Mouse (Mus musculus) kidney, embryonic 15.5 days (tissue): ENCODE measurements around the gene Zswim1. TPM values are rescaled to one million over a fixed set of nuclear protein-coding genes. Genes with fewer than 3 reads are reported as not detected.
A peak's percentile ranks its signal among the peaks of the same experiment; 100 is the strongest.
"Not testable (repeated sequence)": the region's sequence is repeated elsewhere in the genome, so short reads cannot be mapped to it uniquely, and the experiment has no call there.

ENCODE experiments used
- ATAC-seq: fragments of 200-750 bp; cut with Nextera tagmentation; replicated peaks from 2 replicates; pipeline ENCODE4 v1.8.0; 2017; ENCODE audit warnings: moderate TSS enrichment; ENCODE audit not compliant: low FRiP score
- H3K27ac ChIP-seq: fragments of 300-500 bp; sonication (generic); 2 replicates; pipeline ENCODE4 v1.5.1; 2015; ENCODE audit warnings: mild to moderate bottlenecking, inconsistent platforms
- H3K27me3 ChIP-seq: fragments of 300-500 bp; sonication (generic); 2 replicates; pipeline ENCODE4 v1.6.1; 2015; ENCODE audit warnings: inconsistent platforms
- H3K36me3 ChIP-seq: fragments of 300-500 bp; sonication (generic); 2 replicates; pipeline ENCODE4 v1.6.1; 2015; ENCODE audit warnings: inconsistent platforms
- H3K4me1 ChIP-seq: fragments of 300-500 bp; sonication (generic); 2 replicates; pipeline ENCODE4 v1.6.1; 2015; ENCODE audit warnings: inconsistent platforms
- H3K4me2 ChIP-seq: fragments of 300-500 bp; sonication (generic); 2 replicates; pipeline ENCODE4 v1.6.1; 2015; ENCODE audit warnings: moderate library complexity, mild to moderate bottlenecking, inconsistent platforms
- H3K4me3 ChIP-seq: fragments of 300-500 bp; sonication (generic); replicated peaks from 2 replicates; pipeline ENCODE4 v1.5.1; 2015; ENCODE audit warnings: mild to moderate bottlenecking, inconsistent platforms
- H3K9ac ChIP-seq: fragments of 300-500 bp; sonication (generic); 2 replicates; pipeline ENCODE4 v1.6.1; 2015; ENCODE audit warnings: mild to moderate bottlenecking, inconsistent platforms
- H3K9me3 ChIP-seq: fragments of 300-500 bp; sonication (generic); replicated peaks from 2 replicates; pipeline ENCODE4 v1.6.1; 2016; ENCODE audit warnings: inconsistent platforms
- WGBS: fragments of 180-500 bp; shearing (Covaris S2); methylation state at CpG from one replicate; pipeline ENCODE4 v1.1.7; 2015; ENCODE audit warnings: mixed read lengths; 5-methylcytosine and 5-hydroxymethylcytosine counted together
- polyA plus RNA-seq: library from polyadenylated mRNA; unstranded; fragments of >200 nt; fragmentation: Nextera tagmentation; extraction: Ambion mirVana; gene quantifications from 2 replicates; pipeline ENCODE4 v1.2.1, GENCODE M21; 2015

The Zswim1 gene
- polyA plus RNA-seq, 1 experiment from 2014 or later, result 19.8 TPM

DNA sequence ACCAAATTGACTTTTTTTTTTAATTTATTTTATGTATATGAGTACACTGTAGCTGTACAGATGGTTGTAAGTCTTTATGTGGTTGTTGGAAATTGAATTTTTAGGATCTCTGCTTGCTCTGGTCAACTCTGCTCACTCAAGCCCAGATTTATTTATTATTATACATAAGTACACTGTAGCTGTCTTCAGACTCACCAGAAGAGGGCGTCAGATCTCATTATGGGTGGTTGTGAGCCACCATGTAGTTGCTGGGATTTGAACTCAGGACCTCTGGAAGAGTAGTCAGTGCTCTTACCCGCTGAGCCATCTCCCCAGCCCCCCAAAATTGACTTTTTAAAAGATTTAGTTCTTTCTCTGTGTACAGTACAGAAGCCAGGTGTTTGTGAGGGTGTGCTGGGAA is 53.2 kb downstream of the Zswim1 start:
- H3K9ac ChIP-seq, H3K27me3 ChIP-seq, ATAC-seq, H3K9me3 ChIP-seq, H3K36me3 ChIP-seq, H3K4me3 ChIP-seq, H3K4me2 ChIP-seq: not testable (repeated sequence)
- peaks cover 30% of the 10 kb centered on the region for H3K4me1 ChIP-seq
- 56% methylated on average over 2 of the region's 2 CpGs for WGBS
- 0 out of 2 replicates have a peak overlapping the region, but pooled peaks have one; percentile 92 for H3K27ac ChIP-seq

Other genes with a start within 250 kb of the Zswim1 start
- gene Spint3, start 249.2 kb upstream of the Zswim1 start, polyA plus RNA-seq, result not detected in 2 replicates
- 0.34 TPM in 1 of 2 replicates, not detected in the other for gene Wfdc6a, start 237.2 kb upstream of the Zswim1 start, polyA plus RNA-seq
- gene Eppin, start 229.1 kb upstream of the Zswim1 start, polyA plus RNA-seq, result not detected in 2 replicates
- gene Wfdc6b, start 209.2 kb upstream of the Zswim1 start, polyA plus RNA-seq, result not detected in 2 replicates
- not detected in 2 replicates for gene Wfdc8, start 209.1 kb upstream of the Zswim1 start, polyA plus RNA-seq
- not detected in 2 replicates for gene Wfdc16, start 183.9 kb upstream of the Zswim1 start, polyA plus RNA-seq
- gene Wfdc10, start 166.6 kb upstream of the Zswim1 start, polyA plus RNA-seq, result 0.41 TPM in 1 of 2 replicates, not detected in the other
- not detected in 2 replicates for gene Wfdc9, start 166.1 kb upstream of the Zswim1 start, polyA plus RNA-seq
- gene Wfdc11, start 148.6 kb upstream of the Zswim1 start, polyA plus RNA-seq, result not detected in 2 replicates
- 0.43 and 0.57 TPM in 2 replicates for gene Wfdc13, start 137.6 kb upstream of the Zswim1 start, polyA plus RNA-seq
- gene Spint4, start 124.2 kb upstream of the Zswim1 start, polyA plus RNA-seq, result 0.65 and 0.76 TPM in 2 replicates
- gene Spint5, start 107.4 kb upstream of the Zswim1 start, polyA plus RNA-seq, result not detected in 2 replicates
- 1.2 and 1.3 TPM in 2 replicates for gene Wfdc3, start 76.8 kb upstream of the Zswim1 start, polyA plus RNA-seq
- 74.6 and 75.1 TPM in 2 replicates for gene Dnttip1, start 76.7 kb upstream of the Zswim1 start, polyA plus RNA-seq
- 517 and 530 TPM in 2 replicates for gene Ube2c, start 52.8 kb upstream of the Zswim1 start, polyA plus RNA-seq
- gene Tnnc2, start 42.7 kb upstream of the Zswim1 start, polyA plus RNA-seq, result 40.1 and 87.2 TPM in 2 replicates
- gene Snx21, start 36.9 kb upstream of the Zswim1 start, polyA plus RNA-seq, result 21.5 and 24.0 TPM in 2 replicates
- 20.8 and 21.2 TPM in 2 replicates for gene Acot8, start 17.8 kb upstream of the Zswim1 start, polyA plus RNA-seq
- gene Zswim3, start 17.6 kb upstream of the Zswim1 start, polyA plus RNA-seq, result 9.0 and 9.2 TPM in 2 replicates
- 0.21 TPM in 1 of 2 replicates, not detected in the other for gene Spata25, start 5.9 kb downstream of the Zswim1 start, polyA plus RNA-seq
- gene Ctsa, start 10.2 kb downstream of the Zswim1 start, polyA plus RNA-seq, result 160 and 170 TPM in 2 replicates
- gene Neurl2, start 10.8 kb downstream of the Zswim1 start, polyA plus RNA-seq, result 7.0 and 8.9 TPM in 2 replicates
- 35.6 and 38.7 TPM in 2 replicates for gene Pltp, start 35.0 kb downstream of the Zswim1 start, polyA plus RNA-seq
- gene Pcif1, start 56.6 kb downstream of the Zswim1 start, polyA plus RNA-seq, result 73.1 and 81.1 TPM in 2 replicates
- 12.1 and 14.4 TPM in 2 replicates for gene Zfp335, start 89.1 kb downstream of the Zswim1 start, polyA plus RNA-seq
- 2.6 and 41.3 TPM in 2 replicates for gene Mmp9, start 118.1 kb downstream of the Zswim1 start, polyA plus RNA-seq
- gene Slc12a5, start 138.1 kb downstream of the Zswim1 start, polyA plus RNA-seq, result 1.1 TPM in 2 replicates
- gene Ncoa5, start 212.2 kb downstream of the Zswim1 start, polyA plus RNA-seq, result 73.5 and 79.6 TPM in 2 replicates
- gene Cd40, start 232.9 kb downstream of the Zswim1 start, polyA plus RNA-seq, result 7.4 and 8.4 TPM in 2 replicates